Mouse (Mus musculus) lung, embryonic 14.5 days (tissue): ENCODE results near the gene Pigb. TPM values are rescaled to one million over a fixed set of nuclear protein-coding genes. Genes with fewer than 3 reads are reported as not detected.

ENCODE experiments used
- ATAC-seq: fragments of 200-750 bp; cut with Nextera tagmentation; 2 replicates; pipeline ENCODE4 v1.8.0; 2017; ENCODE audit warnings: mild to moderate bottlenecking, moderate TSS enrichment, moderate library complexity; ENCODE audit not compliant: insufficient read depth
- DNase-seq: peaks from one replicate; pipeline ENCODE4 v3.0.0-alpha.2; 2015
- H3K27ac ChIP-seq: fragments of 300-500 bp; sonication (generic); 2 replicates; pipeline ENCODE4 v1.5.1; 2014; ENCODE audit warnings: low read depth, mild to moderate bottlenecking, moderate library complexity
- H3K27me3 ChIP-seq: fragments of 300-500 bp; sonication (generic); 2 replicates; pipeline ENCODE4 v1.6.1; 2014; ENCODE audit warnings: low read length, control low read depth; ENCODE audit not compliant: insufficient read depth
- H3K36me3 ChIP-seq: fragments of 300-500 bp; sonication (generic); 2 replicates; pipeline ENCODE4 v1.6.1; 2014; ENCODE audit warnings: control low read depth; ENCODE audit not compliant: insufficient read depth
- H3K4me1 ChIP-seq: fragments of 300-500 bp; sonication (generic); 2 replicates; pipeline ENCODE4 v1.6.1; 2014; ENCODE audit warnings: antibody characterized with exemption, control low read depth; ENCODE audit not compliant: insufficient read depth
- H3K4me2 ChIP-seq: fragments of 300-500 bp; sonication (generic); 2 replicates; pipeline ENCODE4 v1.6.1; 2014; ENCODE audit warnings: mild to moderate bottlenecking
- H3K4me3 ChIP-seq: fragments of 300-500 bp; sonication (generic); 2 replicates; pipeline ENCODE4 v1.5.1; 2014; ENCODE audit warnings: low read depth, low read length
- H3K9ac ChIP-seq: fragments of 300-500 bp; sonication (generic); 2 replicates; pipeline ENCODE4 v1.6.1; 2014
- H3K9me3 ChIP-seq: fragments of 300-500 bp; sonication (generic); 2 replicates; pipeline ENCODE4 v1.6.1; 2016; ENCODE audit warnings: low read depth, low read length, control low read depth
- CTCF ChIP-seq: IDR thresholded peaks from 2 replicates; pipeline ENCODE4 v1.5.1; 2016; ENCODE audit warnings: antibody characterized with exemption, low read depth
- WGBS: fragments of 180-500 bp; shearing (Covaris S2); extraction: QIAGEN DNeasy Blood & Tissue Kit; methylation state at CpG from one replicate; pipeline ENCODE4 v1.1.7; 2014; 5-methylcytosine and 5-hydroxymethylcytosine counted together
- microRNA-seq: library from miRNA; unstranded; fragments of <30 nt; microRNA quantifications from one replicate; pipeline ENCODE4, GENCODE M21; 2016; ENCODE audit warnings: borderline number of aligned reads
- polyA plus RNA-seq: library from polyadenylated mRNA; unstranded; fragments of >200 nt; fragmentation: Nextera tagmentation; extraction: Ambion mirVana; gene quantifications from 2 replicates; pipeline ENCODE4 v1.2.1, GENCODE M21; 2014

Pigb gene
- polyA plus RNA-seq, 1 experiment from 2014 or later = 16.1 TPM

GRCm38 (mm10) chr9:72958521-72959450, 81.4 kb downstream of the Pigb start, which contains the start of the genes Dyx1c1 and Gm44503:
TSS of gene Dyx1c1 (plus strand) at chr9:72958785.
TSS of gene Gm44503 (plus strand) at chr9:72958852.
- 1% methylated on average over 43 of the region's 43 CpGs for WGBS

More at GRCm38 (mm10) chr9:72958521-72959450, 81.4 kb downstream of the Pigb start, which contains the start of the genes Dyx1c1 and Gm44503:
- no peaks in the 10 kb centered on the region for H3K36me3 ChIP-seq
- H3K4me2 ChIP-seq = peak within 1 kb of the TSS; percentile 69
- TF ChIP-seq CTCF = peak; percentile 42
- H3K27ac ChIP-seq = peak within 1 kb of the TSS; percentile 50; the same call in 1 of the 2 replicates
- H3K9ac ChIP-seq = peak within 1 kb of the TSS; percentile 63
- peaks cover 4% of the 10 kb centered on the region; the same call in 1 of the 2 replicates for H3K4me1 ChIP-seq
- H3K9me3 ChIP-seq = no peaks in the 10 kb centered on the region
- ATAC-seq = peak; percentile 94
- no peaks in the 10 kb centered on the region for H3K27me3 ChIP-seq
- peak within 1 kb of the TSS; percentile 68 for H3K4me3 ChIP-seq
- DNase-seq = peak; percentile 93

Small RNAs within 50 kb of the gene (microRNA-seq; reads per million reads assigned to microRNA genes)
- not detected for gene Gm27353

Other genes with a start within 250 kb of the Pigb start
- 1.3 TPM in 2 replicates for gene Prtg, start 233.5 kb downstream of the Pigb start, polyA plus RNA-seq
- gene Pygo1, start 114.7 kb downstream of the Pigb start, polyA plus RNA-seq = 6.0 and 7.0 TPM in 2 replicates
- gene Dyx1c1, start 81.6 kb downstream of the Pigb start, polyA plus RNA-seq = 1.2 and 1.3 TPM in 2 replicates
- gene Gm44503, start 81.5 kb downstream of the Pigb start, polyA plus RNA-seq = not detected in 2 replicates
- gene Ccpg1os, start 55.0 kb downstream of the Pigb start, polyA plus RNA-seq = 9.8 and 14.5 TPM in 2 replicates
- 19.4 and 20.6 TPM in 2 replicates for gene Ccpg1, start 54.9 kb downstream of the Pigb start, polyA plus RNA-seq
- gene Rab27a, start 4.5 kb upstream of the Pigb start, polyA plus RNA-seq = 1.8 and 2.8 TPM in 2 replicates
- gene Khdc3, start 61.5 kb upstream of the Pigb start, polyA plus RNA-seq = not detected in 2 replicates
- not detected in 2 replicates for gene Gm20509, start 62.1 kb upstream of the Pigb start, polyA plus RNA-seq
- 115 and 127 TPM in 2 replicates for gene Rsl24d1, start 73.0 kb upstream of the Pigb start, polyA plus RNA-seq